Mouse (Mus musculus) inflammation-experienced regulatory T-cells, adult 6 months (primary cell): Measurements from ENCODE around the gene Lias. TPM values are rescaled to one million over a fixed set of nuclear protein-coding genes. Genes with fewer than 3 reads are reported as not detected.

Experiments used
- ATAC-seq: one replicate; pipeline ENCODE4 v1.8.0; 2017
- polyA plus RNA-seq, 3 experiments: library from polyadenylated mRNA; unstranded; fragments of 100-300 nt; shearing (Covaris generic); gene quantifications; one replicate each; pipeline ENCODE4 v1.2.1; 2017

The Lias gene
- 10 to 100 TPM; 33.8 to 46.6 (median 38.1) TPM for polyA plus RNA-seq

DNA sequence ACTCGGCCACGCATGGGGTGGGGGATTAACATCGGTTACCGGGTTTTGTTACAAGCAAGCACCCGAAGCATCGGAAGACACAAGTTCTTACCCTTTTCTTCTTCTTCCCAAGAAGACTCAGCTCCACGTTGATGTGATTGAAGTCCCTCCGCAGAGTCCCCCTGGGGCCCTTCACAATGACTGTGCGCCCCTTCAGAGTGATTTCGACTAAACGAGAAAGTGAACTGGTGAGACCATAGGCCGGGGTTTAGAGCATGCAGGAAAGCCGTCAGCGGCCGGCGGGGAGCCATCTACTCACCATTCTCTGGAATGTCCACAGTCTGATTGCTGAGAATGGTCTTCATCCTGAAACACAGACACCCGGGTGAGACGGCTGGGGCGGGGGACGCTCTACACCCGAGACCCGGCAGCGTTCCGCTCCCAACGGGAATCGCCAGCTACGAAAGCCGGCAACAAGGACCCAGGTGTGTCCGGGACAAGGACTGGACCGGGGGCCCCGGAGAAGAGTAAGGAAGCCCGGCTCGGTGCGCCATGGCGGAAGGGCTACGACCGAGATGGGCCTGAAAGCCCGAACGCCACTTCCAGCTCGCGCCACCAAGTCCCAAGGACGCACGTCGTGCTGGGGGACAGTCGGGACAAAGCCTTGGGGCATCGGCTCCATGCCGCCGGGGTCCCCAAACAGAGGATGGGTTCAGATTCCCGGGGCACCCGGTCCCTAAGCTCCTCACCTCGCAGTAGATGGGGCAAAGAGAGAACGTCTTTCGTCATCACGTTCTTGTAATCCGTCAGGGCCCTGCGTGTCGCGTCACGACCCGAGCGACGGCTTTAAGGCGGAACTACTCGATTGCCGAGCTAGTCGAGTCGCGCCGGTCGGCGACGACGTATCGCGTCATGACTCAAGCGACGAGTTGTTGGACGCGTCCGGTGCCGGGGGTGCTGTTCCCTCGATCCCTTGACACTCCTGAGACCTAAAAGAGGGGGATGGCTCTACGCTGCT is at the start of gene Lias, which contains the start of gene Rpl9:
Gene Lias (plus strand): TSS at position 850 of the 997 bp plus-strand sequence.
Gene Rpl9 (minus strand): TSS at position 797 of the 997 bp plus-strand sequence.
- peak; percentile 97 for ATAC-seq

DNA sequence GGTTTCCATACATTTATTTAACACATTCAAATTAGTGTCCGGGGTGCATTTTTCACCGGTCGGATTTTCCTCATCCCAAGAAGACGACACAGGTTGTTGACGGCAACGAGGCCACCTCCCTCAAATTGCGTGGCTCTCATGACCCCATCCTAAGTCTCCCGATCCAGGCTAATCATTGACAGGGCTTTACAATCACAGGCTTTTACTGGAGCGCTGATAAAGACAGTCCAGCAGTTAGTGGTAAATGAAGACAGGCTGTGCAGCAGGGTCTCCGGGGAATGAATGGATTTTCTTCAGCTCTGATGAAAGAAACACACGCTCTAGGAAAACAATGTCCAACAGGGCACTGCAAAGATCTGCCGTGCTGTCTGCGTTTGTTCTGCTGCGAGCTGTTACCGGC is 43.1 kb upstream of the Lias start, which contains the start of gene Klb:
Gene Klb (plus strand): TSS at position 147 of the 400 bp plus-strand sequence.
- ATAC-seq = no peak

DNA sequence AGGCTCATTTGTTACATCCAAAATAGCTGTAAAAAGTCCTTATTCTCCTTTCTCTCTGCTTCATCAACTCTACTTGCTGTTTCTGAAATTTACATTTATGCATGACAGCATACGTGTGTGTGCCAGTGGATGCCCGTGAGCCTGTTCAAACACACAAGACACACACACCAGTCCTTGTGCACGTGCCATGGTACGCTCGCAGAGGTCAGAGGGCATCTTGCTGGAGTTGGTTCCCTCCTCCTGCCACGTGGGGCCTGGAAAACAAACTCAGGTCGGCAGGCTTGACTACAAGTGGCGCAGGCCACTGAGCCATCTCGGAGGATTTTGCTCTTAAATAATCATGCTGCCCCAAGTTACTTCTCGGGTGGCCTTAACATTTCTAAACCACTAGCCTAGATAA is 40.8 kb upstream of the Lias start:
- no peak for ATAC-seq

DNA sequence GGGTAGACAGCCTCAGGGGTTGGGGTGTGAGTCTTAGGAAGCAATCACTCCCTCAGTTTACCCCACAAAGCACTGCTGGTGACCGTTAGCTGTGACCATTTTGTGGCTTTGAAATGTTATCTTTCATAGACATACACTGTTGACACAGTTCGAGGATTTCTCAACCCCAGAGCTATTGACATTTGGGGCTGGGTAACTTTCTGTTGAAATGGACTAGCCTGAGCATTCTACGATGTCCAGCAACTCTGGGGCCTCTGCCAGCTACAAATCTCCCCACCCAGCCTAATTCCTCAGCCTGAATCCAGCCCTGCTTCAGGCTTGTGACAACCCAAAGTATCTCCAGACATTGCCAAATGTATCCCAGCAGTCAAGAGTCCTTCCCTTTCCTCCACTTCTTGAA is 37.2 kb upstream of the Lias start:
- ATAC-seq = no peak

DNA sequence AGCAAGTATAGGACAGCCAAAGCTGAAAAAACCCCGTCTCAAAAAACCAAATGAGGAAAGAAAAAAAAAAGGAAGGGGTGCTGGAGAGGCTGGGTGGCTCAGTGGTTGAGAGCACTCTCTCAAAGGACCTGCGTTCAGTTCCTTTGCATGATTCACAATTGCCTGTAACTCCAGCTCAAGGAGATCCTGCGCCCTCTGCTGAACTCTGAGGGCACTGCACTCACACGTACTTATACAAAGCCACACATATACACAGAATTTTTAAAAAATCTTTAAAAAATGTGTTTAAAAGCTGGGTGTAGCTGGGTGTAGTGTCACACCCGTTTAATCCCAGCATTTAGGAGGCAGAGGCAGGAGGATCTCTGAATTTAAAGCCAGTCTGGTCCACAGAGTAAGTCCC is 36.3 kb upstream of the Lias start:
- no peak for ATAC-seq

DNA sequence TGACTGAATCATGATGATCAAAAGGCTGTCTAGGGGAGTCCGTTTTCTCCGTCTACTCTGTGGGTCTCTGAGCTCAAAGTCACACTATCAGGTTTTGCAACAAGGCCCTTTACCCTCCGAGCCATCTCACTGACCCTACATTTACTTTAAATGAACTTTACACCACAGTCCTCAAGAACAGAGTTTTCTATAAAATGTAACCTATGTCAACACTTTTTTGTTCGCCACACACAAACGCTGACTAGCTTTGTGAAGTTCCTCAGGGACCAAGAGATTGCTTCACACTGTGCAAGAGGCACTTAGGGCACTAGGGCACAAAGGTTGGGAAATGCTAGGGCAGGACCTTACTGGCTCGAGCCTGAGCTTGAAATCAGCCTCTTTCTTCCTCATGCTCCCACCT is 34.4 kb upstream of the Lias start:
- no peak for ATAC-seq

DNA sequence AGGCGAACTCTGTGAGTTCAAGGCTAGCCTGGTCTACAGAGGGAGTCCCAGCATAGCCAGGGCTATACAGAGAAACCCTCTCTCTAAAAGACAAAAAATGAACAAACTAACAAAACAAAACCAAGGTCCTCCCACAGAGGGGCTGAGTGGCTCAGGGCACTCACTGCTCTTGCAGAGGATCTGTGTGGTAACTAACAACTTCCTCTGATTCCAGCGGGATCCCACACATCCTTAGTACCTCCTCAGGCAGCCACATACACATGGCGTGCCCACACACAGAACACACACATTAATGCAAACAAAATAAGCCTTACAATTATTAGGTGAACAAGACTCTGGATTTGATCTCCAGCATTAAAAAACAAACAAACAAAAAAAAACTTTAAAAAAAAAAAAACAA is 33.5 kb upstream of the Lias start:
- ATAC-seq = no peak

DNA sequence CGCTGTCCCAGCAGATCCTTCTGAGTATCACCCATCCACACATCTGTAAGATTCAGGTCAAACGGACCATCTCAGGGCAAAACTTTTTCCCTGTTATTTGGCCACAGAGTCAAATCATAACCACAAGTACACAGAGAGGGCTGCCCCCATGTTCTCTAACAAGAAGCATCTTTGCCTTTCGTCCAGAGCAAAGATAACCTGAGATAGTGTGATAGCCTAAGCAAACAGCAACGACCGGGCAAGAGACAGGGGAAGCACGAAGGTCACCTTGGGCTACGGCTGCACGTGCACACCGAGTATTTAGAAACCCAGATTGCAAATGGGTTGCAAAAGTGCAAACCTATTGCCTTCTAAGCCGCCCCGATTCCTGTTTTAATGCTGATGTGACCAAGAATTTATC is 23.5 kb upstream of the Lias start:
- ATAC-seq = no peak

DNA sequence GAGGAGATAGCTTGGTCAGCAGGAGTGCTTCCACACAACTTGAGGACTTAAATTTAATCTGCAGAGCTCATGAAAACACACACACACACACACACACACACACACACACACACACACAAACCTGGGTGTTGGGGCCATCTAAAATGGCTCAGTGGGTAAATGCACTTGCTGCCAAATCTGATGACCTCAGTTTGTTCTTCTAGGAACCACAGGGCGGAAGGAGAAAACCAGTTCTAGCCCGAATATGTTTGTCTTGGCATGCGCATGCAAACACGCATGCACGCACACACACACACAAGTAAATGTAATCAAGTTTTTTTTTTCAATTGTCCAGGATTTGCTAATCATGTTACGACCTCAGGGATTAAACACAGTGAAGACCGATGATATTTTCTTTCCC is 19.7 kb upstream of the Lias start:
- ATAC-seq = no peak

DNA sequence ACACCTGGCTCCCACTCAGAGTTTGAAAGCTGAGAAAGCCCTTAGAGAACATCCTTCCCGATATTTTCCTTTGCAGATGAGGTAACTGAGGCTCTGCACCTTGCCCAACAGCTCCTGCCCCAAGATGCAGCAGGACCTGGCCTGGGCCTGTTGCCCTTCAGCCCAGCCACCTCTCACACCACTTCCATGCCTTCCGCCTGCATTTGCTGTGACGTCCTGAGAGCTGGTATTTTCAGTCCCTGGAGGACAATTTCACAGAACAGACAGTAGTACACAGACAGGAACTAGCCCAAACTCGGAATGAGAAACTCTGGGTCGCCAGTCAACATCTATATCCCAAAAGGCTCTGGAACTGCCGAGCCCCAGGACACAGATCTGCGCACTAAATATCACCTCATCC is 16.6 kb upstream of the Lias start:
- ATAC-seq = no peak

DNA sequence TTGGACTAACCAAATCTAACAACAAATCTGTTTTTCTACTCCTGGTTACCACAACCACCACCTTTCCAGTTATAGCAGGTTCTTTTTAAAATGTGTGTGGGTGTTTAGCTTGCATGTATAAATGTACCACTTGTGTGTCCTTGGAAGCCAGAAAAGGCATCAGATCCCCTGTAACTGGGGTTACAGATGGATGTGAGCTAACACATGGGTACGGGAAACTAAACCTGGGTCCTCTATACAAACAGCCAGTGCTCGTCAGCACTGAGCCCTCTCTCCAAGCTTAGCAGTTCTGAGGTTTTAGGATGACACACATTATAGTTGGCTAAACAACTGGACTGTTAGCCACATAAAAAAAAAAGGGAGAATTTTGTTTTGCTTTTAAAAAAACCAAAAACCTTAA is 5.6 kb upstream of the Lias start:
- no peak for ATAC-seq

DNA sequence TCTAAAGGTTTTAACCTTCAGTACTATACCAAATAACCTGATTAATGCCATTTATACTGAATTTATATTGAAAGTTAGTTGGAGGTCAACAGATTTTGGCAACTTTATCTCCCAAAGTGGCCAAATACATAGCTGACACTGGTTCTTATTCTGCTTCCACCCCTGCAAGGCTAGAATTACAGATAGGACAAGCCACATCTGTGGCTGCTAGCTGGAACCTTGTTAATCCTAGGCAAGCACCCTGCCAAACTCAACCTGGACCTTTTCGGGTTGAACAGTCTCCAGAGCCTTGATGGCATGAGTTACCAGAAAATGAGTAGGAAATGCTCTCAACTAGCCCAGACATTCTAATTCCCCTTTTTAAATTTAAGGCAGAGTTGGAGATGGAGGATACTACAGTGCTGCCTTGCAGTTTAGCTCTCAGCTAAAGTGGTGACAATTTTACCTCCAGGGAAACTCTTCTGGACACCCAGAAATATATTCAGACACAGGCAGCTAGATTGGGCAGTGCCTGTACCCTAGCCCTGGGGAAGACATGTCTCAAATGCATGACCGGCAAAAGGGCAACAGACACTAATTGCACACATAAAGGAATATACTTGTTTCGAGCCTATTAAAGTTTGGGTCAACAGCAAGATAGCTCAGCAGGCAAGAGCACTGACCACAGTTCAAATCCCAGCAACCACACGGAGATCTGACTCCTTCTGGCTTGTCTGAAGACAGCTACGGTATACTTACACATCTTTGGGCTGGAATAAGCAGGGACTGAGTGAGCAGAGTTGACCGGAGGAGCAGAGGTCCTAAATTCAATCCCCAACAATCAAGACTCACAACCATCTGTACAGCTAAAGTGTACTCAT is 4.1 kb upstream of the Lias start:
- no peak for ATAC-seq

DNA sequence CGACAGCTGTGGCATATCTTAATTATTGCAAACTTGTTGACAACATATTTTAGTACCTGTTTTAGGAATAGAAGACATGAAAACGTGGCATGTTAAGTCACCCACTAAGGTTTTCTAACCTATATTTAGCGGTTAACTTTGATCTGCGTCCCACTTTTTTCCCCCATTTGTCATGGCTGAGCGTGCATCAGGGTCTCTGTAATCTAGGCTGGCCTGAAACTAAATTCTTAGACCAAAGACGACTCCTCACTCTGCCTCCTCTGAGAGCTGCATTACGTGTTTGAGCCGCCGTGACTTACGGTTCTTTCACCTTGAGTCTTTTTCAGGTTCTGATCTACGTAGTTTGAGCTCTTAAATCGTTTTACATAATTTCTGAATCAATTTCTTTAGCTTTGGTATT is 456 bp downstream of the Lias start:
- peak; percentile 14 for ATAC-seq

DNA sequence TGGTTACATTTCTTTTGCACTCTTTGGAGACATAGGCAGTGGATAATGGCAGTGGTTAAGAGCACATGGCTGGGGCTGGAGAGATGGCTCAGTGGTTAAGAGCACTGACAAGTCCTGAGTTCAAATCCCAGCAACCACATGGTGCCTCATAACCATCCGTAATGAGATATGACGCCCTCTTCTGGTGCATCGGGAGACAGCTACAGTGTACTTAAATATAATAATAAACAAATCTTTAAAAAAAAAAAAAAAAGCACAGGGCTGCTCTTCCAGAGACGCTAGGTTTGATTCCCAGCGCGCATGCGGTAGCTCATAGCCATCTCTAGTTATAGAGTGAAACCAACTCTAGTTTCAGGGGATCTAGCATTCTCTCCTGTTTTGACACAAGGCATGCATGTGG is 3.1 kb downstream of the Lias start:
- ATAC-seq = no peak

DNA sequence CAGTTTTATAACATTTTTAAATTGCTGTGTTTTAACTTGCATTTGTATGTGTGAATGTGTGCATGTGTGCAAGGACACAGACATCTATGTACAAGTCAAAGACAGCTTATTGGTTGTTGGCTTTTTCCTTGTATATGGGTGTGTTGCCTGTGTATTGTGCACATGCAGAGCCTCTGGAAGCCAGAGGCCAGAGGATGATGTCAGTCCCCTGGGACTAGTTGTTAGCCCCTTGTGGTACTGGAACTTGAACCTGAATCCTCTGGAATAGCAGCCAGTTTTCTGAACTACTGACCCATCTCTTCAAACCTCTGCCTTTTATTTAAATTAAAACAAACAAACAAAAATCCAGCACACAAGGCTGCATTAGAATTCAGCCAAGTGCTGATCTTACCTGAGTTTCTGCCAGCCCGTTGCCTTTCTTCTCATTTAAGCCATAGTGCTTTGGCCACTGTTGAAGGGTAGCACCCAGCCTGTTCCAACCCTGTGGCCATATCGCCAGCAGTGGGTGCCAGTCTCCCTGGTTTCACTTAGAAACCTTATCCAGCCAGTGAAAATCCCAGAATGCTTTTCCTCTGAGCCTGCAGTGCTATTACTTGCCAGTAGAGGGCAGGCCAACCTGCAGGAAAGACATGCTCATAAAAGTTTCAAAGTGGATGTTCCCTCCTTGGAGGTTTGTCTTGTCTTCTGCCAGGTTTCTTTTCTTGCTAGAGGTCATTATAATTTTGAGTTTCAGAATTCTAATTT is 10.1 kb downstream of the Lias start:
- peak; percentile 70 for ATAC-seq

DNA sequence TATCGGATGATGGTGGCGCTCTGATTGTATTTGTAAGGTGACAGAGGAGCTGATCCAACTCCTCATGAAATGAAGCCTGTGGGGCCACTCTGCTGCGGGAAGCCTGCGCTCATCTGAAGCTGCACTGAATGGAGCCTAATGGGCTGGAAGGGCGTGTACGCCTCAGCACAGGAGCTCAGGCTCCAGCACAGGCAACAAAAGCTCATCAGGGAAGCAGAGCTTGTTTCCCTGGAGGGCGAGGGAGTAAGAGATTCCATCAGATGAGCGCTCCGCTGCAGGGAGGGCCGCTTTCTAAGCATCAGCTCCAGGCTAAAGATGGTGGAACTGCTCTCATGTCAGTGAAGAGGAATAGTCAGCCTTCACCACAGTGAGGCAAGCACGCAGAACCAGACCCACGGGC is 16.7 kb downstream of the Lias start:
- ATAC-seq = no peak

DNA sequence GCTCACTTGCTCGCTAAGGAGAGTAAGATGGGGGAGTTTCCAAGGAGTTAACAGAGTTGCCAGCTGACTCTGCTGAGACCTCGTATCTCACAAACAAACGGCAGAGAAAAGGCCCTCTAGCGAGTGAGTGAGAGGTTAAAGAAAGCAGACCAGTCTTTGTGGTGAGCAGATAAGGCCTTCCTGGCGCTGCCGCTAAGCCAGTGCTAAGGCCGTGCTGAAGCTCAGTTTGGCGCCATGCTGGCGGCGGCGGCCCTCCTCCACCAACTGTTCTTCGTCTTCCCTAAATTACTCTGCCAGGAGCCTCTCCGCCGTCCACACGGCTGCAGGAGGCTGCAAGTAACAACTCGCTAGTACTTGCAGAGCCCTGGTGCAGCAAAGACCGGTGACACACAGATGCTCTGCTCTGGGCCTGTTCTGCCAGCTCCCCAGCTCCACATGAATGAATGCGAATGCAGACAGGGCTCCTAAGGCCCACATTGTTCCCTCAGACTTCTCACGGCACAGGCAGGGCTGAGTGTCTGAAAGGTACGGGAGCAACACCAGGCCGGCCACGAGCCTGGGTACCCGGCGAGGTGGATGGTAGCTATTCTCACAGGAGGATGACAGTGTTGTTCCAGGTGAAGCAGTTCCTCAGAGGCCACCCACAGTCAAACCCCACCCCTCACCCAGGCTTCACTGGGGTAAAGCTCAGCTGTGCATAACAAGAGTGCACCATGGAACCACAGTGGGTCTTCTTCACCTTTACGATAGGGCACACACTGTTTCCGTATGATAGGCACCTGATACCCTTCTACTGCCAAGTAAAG is 24.6 kb downstream of the Lias start:
- no peak for ATAC-seq

DNA sequence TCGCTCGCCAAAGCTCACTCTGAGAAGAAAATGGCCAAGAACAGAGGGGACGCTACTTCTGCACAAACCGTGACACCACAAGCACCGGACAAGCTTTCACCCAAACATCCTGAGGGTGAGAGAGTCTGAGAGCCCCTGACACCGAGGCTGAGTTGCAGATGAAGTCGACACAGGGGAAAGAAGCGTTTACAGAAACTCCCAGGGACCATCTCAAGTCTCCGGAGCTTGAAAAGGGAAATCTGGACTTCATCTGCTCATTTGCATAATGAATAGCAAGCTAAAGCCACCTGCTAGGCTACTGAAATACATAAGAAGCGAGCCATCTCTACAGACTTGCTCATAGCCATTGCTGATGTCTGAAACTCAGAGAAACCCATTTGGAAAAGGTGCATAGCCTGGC is 27.8 kb downstream of the Lias start:
- no peak for ATAC-seq

DNA sequence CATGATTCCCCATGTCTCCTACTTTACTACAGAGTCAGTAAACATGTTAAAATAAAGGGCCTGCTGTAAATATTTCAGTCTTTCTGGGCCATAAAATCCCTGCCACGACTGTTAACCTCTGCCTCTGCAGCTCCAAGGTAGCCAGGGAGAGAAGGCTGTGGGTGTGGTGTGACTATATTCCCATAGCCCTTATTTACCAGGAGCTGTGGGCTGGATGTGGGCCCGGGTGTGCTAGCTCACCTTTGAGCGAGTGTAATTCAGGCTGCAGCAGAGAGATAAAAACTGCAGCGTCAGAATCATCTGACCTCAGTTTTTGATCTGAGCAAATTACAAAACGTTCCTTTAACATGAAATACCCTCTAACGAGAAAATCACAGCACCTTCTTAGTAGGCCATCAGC is 29.5 kb downstream of the Lias start:
- no peak for ATAC-seq

DNA sequence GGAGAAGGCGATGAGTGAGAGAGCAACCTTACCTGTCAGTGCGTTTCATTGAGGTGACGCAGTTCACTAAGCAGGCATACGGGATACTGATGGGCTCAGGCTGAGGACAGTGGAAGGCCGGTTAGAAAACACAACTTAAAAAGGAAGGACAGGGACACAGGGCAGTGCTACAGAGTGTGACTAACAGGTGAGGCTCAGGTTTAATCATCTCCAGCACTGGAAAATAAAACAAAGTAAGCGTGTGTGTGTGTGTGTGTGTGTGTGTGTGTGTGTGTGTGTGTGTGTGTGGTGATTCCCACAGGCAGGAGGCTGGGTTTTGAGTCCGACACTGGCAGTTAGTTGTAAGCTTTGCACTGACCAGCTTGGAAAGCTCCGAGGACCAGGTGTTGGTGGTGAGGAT is 31.5 kb downstream of the Lias start:
- ATAC-seq = no peak

DNA sequence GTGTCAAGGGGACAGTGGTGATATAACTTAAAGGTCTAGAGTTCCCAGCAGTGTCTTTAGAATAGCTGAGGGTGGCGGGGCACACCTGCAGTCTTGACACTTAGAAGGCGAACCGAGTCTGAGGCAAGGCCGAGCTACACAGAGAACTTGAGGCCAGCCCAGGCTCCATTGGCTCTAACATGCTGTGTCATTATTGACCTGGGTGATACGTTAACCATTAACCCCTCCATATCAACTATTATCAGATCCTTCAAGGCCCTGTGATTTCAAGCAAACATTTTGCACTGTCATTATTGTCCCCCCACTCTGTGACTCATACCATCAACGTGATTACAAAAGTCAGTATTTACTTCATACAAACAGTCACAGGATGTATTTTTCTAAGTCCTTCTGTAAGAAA is 32.9 kb downstream of the Lias start:
- ATAC-seq = no peak

DNA sequence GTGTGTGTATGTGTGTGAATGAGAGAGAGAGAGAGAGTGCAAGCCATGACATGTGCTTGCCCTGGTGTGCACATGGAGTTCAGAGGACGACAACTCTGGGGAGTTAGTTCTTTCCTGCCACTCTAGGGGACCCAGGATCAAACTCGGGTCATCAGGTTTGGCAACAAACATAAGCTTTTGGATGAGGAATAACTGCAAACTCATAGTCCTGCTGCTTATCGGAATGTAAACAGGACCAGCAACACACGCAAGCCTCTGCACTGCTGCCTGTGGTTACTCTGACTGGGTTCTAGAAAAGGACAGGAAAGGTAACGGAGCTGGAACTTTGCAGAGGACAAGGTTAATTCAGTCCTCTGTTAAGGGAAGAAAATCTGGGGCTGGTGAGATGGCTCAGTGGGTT is 34.0 kb downstream of the Lias start:
- no peak for ATAC-seq
